Mouse (Mus musculus) liver, embryonic 14 days (tissue): ENCODE results near the gene Lhfpl1. TPM values are rescaled to one million over a fixed set of nuclear protein-coding genes. Genes with fewer than 3 reads are reported as not detected.

Source experiments
- polyA plus RNA-seq: library from polyadenylated mRNA; depleted of rRNA; stranded (reverse); fragments of >200 nt; gene quantifications from 2 replicates; pipeline ENCODE4 v1.2.3, GENCODE M21; 2012; rRNA removed

Lhfpl1 gene
- 0.11 TPM in 1 of 2 replicates, not detected in the other for polyA plus RNA-seq

GRCm38 (mm10) chrX:145348377-145349203, at the start of gene Lhfpl1:
Lhfpl1 (minus strand) TSS chrX:145349089.

Other genes with a start within 250 kb of the Lhfpl1 start
- gene Amot, start 156.1 kb upstream of the Lhfpl1 start, polyA plus RNA-seq = 4.5 and 4.6 TPM in 2 replicates